In the genomic region with DNA sequence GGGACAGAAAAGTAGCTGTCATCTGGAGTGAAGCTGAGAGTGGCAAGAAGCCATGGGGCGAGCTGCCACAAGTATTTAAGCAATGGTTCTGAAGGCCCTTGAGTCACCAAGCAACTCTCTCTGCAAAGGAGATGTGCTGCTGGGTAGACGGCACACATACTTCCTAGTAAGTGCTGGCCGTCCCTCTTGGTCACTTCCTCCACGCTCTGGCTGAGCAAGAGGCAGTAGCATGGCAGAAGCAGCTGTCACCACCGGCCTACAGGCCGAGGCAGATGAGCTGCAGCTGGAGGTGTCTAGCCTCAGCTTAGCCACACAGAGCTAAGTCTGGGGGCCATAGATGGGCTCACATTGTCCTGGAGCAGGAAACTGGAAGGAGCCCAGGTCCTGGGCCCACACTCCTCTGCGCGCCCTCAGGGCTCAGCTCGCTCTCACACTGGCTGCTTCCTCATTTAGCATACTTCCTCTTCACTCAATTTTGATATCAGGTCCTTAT, we compare ENCODE assay signal across 10 mouse cellular contexts. TPM values are rescaled to one million over a fixed set of nuclear protein-coding genes. Genes with fewer than 3 reads are reported as not detected.
A peak's percentile ranks its signal among the peaks of the same experiment; 100 is the strongest.
DNase-seq lines count a peak whose midpoint lies in the region; ATAC-seq lines count a peak whose summit lies in the region.
"Had no signal": no experiment of that assay in that cellular context is flagged by ENCODE, and none has a peak within 500 bp of the region (broad histone marks: within the 10 kb centered on the region; RNA-seq: fewer than 3 reads in every experiment).

No protein-coding gene starts in this region.

- 0 out of 2 replicates have a peak overlapping the region, but pooled peaks have one; percentile 34 for H3K9ac ChIP-seq in heart, embryonic 11.5 days (ENCODE audit: low read depth, low read length)
- no peak overlapping the region for H3K9ac ChIP-seq in lung, embryonic 15.5 days
- no peak overlapping the region for H3K9ac ChIP-seq in intestine, embryonic 15.5 days

- no peaks in the 10 kb centered on the region for H3K27me3 ChIP-seq in heart, embryonic 11.5 days (ENCODE audit: control insufficient read depth, insufficient read depth, low read length)
- no peaks in the 10 kb centered on the region for H3K27me3 ChIP-seq in lung, embryonic 15.5 days
- H3K27me3 ChIP-seq in intestine, embryonic 15.5 days (replicated peaks): no peaks in the 10 kb centered on the region
- H3K27me3 ChIP-seq: limb, embryonic 13.5 days had no signal

- ATAC-seq in heart, embryonic 11.5 days (replicated peaks; ENCODE audit: insufficient number of reproducible peaks, low FRiP score, low TSS enrichment): no peak
- peak; percentile 77 for ATAC-seq in lung, embryonic 15.5 days (ENCODE audit: borderline replicate concordance, extremely low read depth, low FRiP score, low TSS enrichment)
- ATAC-seq in intestine, embryonic 15.5 days: no peak

- WGBS in heart, embryonic 11.5 days (ENCODE audit: insufficient replicate concordance): 77% methylated on average over 9 of the region's 9 CpGs
- 43% methylated on average over 9 of the region's 9 CpGs for WGBS in lung, embryonic 15.5 days
- WGBS in intestine, embryonic 15.5 days: 65% methylated on average over 9 of the region's 9 CpGs

- no peaks in the 10 kb centered on the region for H3K36me3 ChIP-seq in heart, embryonic 11.5 days (ENCODE audit: control insufficient read depth, insufficient read depth, low read length)
- H3K36me3 ChIP-seq in lung, embryonic 15.5 days: no peaks in the 10 kb centered on the region
- H3K36me3 ChIP-seq in intestine, embryonic 15.5 days: no peaks in the 10 kb centered on the region

- no peaks in the 10 kb centered on the region for H3K9me3 ChIP-seq in heart, embryonic 11.5 days (replicated peaks; ENCODE audit: control insufficient read depth, low read length)
- H3K9me3 ChIP-seq in lung, embryonic 15.5 days: no peaks in the 10 kb centered on the region
- H3K9me3 ChIP-seq in intestine, embryonic 15.5 days: no peaks in the 10 kb centered on the region
- H3K9me3 ChIP-seq: limb, embryonic 13.5 days had no signal

- H3K4me3 ChIP-seq in heart, embryonic 11.5 days (ENCODE audit: low read depth, low read length): no peak overlapping the region
- no peak overlapping the region for H3K4me3 ChIP-seq in lung, embryonic 15.5 days
- H3K4me3 ChIP-seq in intestine, embryonic 15.5 days (replicated peaks): no peak overlapping the region
- H3K4me3 ChIP-seq: limb, embryonic 13.5 days had no signal

- H3K27ac ChIP-seq in heart, embryonic 11.5 days (ENCODE audit: low read depth, low read length): 0 out of 2 replicates have a peak overlapping the region, but pooled peaks have one; percentile 35
- peak overlapping the region; percentile 59 for H3K27ac ChIP-seq in lung, embryonic 15.5 days
- no peak overlapping the region for H3K27ac ChIP-seq in intestine, embryonic 15.5 days
- H3K27ac ChIP-seq: limb, embryonic 13.5 days had no signal

- peak; percentile 35 for DNase-seq in cerebellum, adult 11-12 months
- DNase-seq in cerebellum, postnatal 25 days: no peak
- peak; percentile 11 for DNase-seq in A20 (ENCODE audit: low read depth, low spot score)
- no peak for DNase-seq in Muller cell, postnatal 12 days (ENCODE audit: inconsistent ontology term)
- no peak for DNase-seq in layer of hippocampus, adult 8-10 months (ENCODE audit: low spot score in 2 of 2)
- DNase-seq: cerebellum, postnatal 14 days had no signal

- peaks cover 48% of the 10 kb centered on the region for H3K4me1 ChIP-seq in heart, embryonic 11.5 days (ENCODE audit: control insufficient read depth, insufficient read depth, low read length)
- peaks cover 71% of the 10 kb centered on the region for H3K4me1 ChIP-seq in lung, embryonic 15.5 days
- H3K4me1 ChIP-seq in intestine, embryonic 15.5 days (replicated peaks): peaks cover 16% of the 10 kb centered on the region

- no peak overlapping the region for H3K4me2 ChIP-seq in heart, embryonic 11.5 days
- H3K4me2 ChIP-seq in lung, embryonic 15.5 days: no peak overlapping the region
- H3K4me2 ChIP-seq in intestine, embryonic 15.5 days (replicated peaks): no peak overlapping the region
- H3K4me2 ChIP-seq: limb, embryonic 13.5 days had no signal

RNA-seq across cellular contexts. Expression of a gene that starts 20.4 kb away (rescaled TPM):
- polyA plus RNA-seq in heart, embryonic 11.5 days (2014; fragmentation: Nextera tagmentation; extraction: Ambion mirVana): 10.4 and 14.6 TPM in 2 replicates
- polyA plus RNA-seq in lung, embryonic 15.5 days (2015; fragmentation: Nextera tagmentation; extraction: Ambion mirVana): 10.7 and 13.2 TPM in 2 replicates
- total RNA-seq in layer of hippocampus, adult 8-10 months (2022): 100 to 1,000 TPM; 201 to 235 (median 218) TPM
- polyA plus RNA-seq in intestine, embryonic 15.5 days (2015; fragmentation: Nextera tagmentation; extraction: Ambion mirVana): 11.4 and 15.5 TPM in 2 replicates

RNA-seq across cellular contexts. Expression of a gene that starts 46.6 kb away (rescaled TPM):
- polyA plus RNA-seq in heart, embryonic 11.5 days (2014; fragmentation: Nextera tagmentation; extraction: Ambion mirVana): 11.6 and 11.9 TPM in 2 replicates
- polyA plus RNA-seq in lung, embryonic 15.5 days (2015; fragmentation: Nextera tagmentation; extraction: Ambion mirVana): 14.5 and 15.4 TPM in 2 replicates
- total RNA-seq in layer of hippocampus, adult 8-10 months (2022): 10 to 100 TPM; 41.2 to 53.1 (median 47.5) TPM
- polyA plus RNA-seq in intestine, embryonic 15.5 days (2015; fragmentation: Nextera tagmentation; extraction: Ambion mirVana): 8.9 and 9.0 TPM in 2 replicates

RNA-seq across cellular contexts. Expression of a gene that starts 54.8 kb away (rescaled TPM):
- polyA plus RNA-seq in heart, embryonic 11.5 days (2014; fragmentation: Nextera tagmentation; extraction: Ambion mirVana): 2.6 and 3.6 TPM in 2 replicates
- polyA plus RNA-seq in lung, embryonic 15.5 days (2015; fragmentation: Nextera tagmentation; extraction: Ambion mirVana): 19.5 and 21.1 TPM in 2 replicates
- total RNA-seq in layer of hippocampus, adult 8-10 months (2022): 1 to 10 TPM; 1.2 to 2.0 (median 1.9) TPM
- polyA plus RNA-seq in intestine, embryonic 15.5 days (2015; fragmentation: Nextera tagmentation; extraction: Ambion mirVana): 4.7 and 5.5 TPM in 2 replicates

Comparison
In these comparisons a context has a peak if more than half of its experiments do, and no peak if none do; other contexts are left out.
1. DNase-seq: peak in cerebellum, adult 11-12 months (single experiment) and A20 (single experiment); none in cerebellum, postnatal 25 days (0 of 2), Muller cell, postnatal 12 days (single experiment) and layer of hippocampus, adult 8-10 months (0 of 2).